ENCODE assay signal across 8 mouse cellular contexts in genomic region chr13:97197932-97198562, GRCm38 (mm10). TPM values are rescaled to one million over a fixed set of nuclear protein-coding genes. Genes with fewer than 3 reads are reported as not detected.
A peak's percentile ranks its signal among the peaks of the same experiment; 100 is the strongest.
DNase-seq lines count a peak whose midpoint lies in the region.

Hexb (minus strand) TSS chr13:97198357.

- H3K27ac ChIP-seq in hindbrain, embryonic 10.5 days, result peak within 1 kb of the TSS; percentile 89

- H3K9me3 ChIP-seq in hindbrain, embryonic 10.5 days, result no peaks in the 10 kb centered on the region

- peak; percentile 85 for DNase-seq in NIH3T3 (ENCODE audit: low read depth)
- DNase-seq in cerebellum, adult 9-11 months, result peak; percentile 88
- peak; percentile 82 to 90 for DNase-seq in frontal cortex, adult 2 months (ENCODE audit: extremely low spot score in 1 of 2, low spot score in 1 of 2)
- peak; percentile 92 for DNase-seq in hindbrain, embryonic 10.5 days (ENCODE audit: low spot score)
- peak; percentile 84 to 88 for DNase-seq in layer of hippocampus, postnatal 14 days (ENCODE audit: low spot score in 2 of 2)
- DNase-seq in lung, postnatal 10 days, result peak; percentile 96
- DNase-seq in ovary, postnatal 14 days (ENCODE audit: low spot score), result peak; percentile 85
- DNase-seq in thymus, postnatal 10 days (ENCODE audit: low spot score in 2 of 2), result peak; percentile 83 to 86

- whole genome bisulfite sequencing in hindbrain, embryonic 10.5 days, result under 1% methylated on average over 45 of the region's 45 CpGs

- H3K4me1 ChIP-seq in hindbrain, embryonic 10.5 days (replicated peaks), result peaks cover 19% of the 10 kb centered on the region

- peaks cover 10% of the 10 kb centered on the region for H3K27me3 ChIP-seq in hindbrain, embryonic 10.5 days (ENCODE audit: insufficient read depth, poor library complexity, severe bottlenecking)

- peak within 1 kb of the TSS; percentile 69 for H3K4me3 ChIP-seq in hindbrain, embryonic 10.5 days

- H3K36me3 ChIP-seq in hindbrain, embryonic 10.5 days, result no peaks in the 10 kb centered on the region

RNA-seq across cellular contexts. Expression of gene Hexb, which starts in this region (rescaled TPM):
- 108 and 160 TPM in 2 replicates for polyA plus RNA-seq in frontal cortex, adult 2 months (2012; rRNA removed)
- polyA plus RNA-seq in hindbrain, embryonic 10.5 days (2016; fragmentation: Nextera tagmentation; extraction: Ambion mirVana), result 18.7 and 23.4 TPM in 2 replicates
- total RNA-seq in layer of hippocampus, postnatal 14 days (2021), result 100 to 1,000 TPM; 111 to 112 TPM

Comparison
In these comparisons a context has a peak if more than half of its experiments do, and no peak if none do; other contexts are left out.
1. Peak in every context shown above with its lines: DNase-seq, H3K4me3 ChIP-seq and H3K27ac ChIP-seq.